Mouse (Mus musculus) mesoderm, embryonic 11.5 days (tissue): ENCODE results near the gene Spo11.

Experiments
- DNase-seq: peaks from one replicate; pipeline ENCODE4 v3.0.0-alpha.2; 2012; ENCODE audit warnings: low read depth, low spot score

The Spo11 gene

DNA sequence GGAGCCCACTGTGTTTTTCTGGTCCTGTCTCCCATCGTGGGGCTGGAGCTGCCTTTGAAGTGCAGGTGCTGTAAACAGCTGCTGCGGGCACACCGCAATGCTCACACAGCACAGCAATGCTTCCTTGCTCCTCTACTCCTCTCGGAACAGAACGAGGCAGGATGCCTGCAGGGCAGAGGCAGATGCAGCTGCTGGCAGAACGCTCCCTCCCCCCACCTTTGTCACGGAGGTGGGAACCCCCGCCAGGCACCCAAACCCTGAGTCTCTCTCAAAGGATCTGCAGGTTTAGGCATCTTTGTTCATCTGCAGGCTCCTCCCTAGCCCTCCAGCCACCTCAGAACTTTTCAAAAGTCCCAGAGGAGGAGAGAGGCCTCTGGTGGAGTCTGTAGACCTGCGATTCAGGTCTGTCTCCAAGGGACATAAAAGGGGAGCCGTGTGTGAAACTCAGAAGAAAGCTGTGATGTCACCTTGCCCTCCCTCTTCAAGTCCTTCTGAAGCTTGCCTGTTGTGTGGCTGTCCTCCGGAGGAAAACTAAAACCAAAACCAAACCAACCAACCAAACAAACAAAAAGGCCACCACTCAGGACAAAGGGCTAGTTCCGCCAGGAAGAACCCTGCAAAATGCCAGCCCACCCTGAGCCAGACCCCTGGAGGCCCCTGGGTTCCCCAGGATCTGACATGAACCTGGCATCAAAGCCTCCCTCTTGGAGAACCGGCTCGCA is at the start of gene Spo11:
Spo11 (plus strand) TSS at position 292 of the 722 bp plus-strand sequence.
- no peak for DNase-seq

DNA sequence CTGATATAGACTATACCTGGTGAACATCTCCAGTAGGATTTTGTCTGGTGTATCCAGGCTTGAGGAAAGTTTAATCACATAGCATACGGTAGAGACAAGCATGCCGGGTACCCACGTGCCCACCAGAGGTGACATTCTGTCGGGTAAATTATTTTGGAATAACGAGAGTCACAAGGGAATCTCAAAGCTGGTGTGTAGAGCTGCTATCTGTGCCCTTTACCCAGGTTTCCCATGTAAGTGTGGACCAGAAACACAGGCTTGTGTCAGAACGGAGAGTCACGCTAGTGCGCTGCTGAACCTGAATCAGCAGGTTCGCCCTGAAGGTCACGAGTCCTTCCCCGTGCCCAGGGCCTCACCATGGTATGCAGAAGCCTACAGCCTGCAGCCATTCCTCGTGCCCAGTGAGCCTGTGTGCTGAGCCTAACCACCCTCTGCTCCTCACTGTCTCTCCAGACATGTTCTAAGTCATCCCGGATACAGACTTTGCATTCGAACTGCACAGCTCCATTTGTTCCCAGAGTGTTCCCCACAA is 47.5 kb upstream of the Spo11 start:
- no peak for DNase-seq

DNA sequence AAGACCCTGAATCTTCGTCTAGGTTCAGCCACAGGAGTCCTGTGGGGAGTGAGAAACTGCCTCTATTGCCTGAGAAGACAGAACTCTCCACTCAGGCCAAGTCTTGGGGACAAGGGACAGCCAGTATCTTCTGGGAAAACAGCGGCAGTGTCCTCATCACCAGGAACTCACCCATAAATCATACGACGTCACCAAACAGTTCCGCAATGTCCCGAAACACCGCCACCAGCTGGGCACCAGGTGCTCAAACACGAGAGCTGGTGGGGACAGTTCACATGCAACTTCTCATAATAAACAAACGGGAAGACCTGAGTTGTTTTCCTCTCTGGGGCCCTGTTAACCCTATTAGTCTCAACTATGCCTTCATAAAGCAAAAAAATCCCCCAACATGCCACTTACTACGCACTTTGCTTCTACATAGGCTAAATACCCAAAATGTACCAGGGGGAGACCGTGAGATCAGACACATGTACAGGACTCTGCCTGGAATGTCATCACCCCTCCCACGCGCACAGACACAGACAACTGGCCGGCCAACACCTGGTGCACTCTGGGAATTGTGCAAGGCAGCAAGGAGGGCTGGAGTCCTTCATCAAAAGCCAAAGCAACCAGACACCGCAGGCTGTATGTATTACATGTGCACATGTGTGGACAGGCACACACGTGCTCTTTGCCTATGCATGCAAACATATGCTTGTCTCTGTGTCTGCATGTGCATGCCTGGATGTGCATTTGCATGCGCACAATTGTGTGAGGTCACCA is 46.2 kb upstream of the Spo11 start:
- no peak for DNase-seq

DNA sequence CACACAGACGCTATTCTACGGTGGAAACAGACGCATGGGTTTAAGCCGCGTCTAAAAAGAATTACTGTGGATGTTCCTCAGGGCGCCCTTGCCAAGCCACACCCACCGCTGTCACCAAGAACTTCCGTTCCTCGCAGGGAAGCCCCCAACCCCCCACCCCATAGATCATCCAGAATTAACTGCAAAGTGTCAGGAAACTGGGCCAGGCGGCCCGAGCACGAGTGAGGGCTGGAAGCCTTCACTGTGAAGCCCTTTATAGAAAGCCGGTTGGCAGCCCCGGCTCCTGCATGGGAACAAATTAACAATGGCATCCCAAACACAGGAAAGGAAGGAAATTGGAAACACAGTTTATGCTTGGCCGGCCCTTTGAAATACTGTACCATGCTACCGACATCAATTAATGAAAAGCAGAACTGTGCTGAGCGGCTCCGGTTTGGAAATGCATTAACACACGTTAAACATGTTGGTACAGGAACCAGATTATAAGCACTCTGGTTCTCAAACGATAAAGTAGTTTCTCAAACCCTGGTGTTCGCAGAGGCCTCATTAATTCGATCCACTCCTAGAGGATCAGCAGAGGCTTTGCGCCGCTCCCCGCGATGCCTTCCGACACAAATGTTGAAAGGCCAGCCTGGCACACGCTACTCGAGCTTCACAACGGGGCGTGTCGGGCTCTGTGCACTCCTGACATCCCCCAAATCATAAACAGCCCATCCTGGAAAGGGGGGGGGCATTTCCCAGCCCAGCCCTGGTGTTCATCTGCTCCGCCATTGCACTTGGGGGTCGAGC is 43.7 kb upstream of the Spo11 start:
- peak; percentile 75 for DNase-seq

DNA sequence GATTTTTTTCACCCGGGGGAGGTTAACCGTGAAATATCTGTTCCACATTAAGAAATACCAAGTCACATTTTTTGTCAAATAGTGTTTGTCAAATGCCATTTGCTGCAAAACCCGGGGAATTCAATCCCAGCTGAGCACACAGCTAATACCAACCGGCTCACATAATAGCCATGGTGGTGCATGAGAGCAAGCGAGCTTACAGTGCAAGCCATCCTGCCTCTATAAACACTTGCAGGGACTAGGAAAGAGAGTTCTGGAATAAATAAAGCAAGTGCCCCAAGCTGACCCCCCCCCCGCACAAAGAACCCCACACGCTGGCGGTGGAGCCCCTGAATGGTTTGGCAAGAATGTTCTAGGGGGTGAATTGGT is 43.1 kb upstream of the Spo11 start:
- no peak for DNase-seq

GRCm38 (mm10) chr2:172934891-172935740 is 42.4 kb upstream of the Spo11 start:
- DNase-seq: peak; percentile 78

DNA sequence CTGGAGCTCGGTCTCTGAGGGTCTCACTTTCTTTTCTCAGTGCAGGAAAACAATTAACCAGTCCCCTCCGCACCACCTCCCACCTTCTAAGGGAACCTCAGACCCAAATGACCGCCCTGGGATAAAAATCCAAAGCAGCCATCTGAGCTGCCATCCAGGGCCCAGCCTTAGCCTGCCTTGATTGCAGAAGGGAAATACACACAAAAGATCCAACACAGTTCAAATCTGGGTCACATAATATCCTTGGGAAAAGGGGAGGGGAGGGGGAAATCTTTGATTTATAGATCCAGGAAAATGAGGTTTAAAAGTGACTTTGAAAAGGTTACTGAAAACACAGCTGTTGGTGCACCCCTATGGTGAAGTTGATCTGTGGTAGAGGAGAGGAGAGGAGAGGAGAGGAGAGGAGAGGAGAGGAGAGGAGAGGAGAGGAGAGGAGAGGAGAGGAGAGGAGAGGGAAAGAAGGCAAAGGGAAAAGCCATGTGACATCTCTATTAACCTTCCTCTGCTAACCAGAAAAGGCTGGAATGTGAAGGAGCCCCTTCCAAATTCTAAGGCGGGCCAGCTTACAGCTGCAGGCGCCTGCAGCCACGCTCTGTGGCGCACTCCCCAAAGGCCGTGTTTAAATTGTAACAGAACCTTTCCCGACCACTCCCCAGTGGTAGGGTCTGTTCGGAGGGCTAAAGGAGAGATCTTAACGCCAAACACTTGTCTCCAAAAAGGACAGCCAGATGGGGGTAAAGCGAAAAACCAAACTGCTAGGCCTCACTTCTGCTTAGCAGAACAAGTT is 41.5 kb upstream of the Spo11 start:
- peak; percentile 58 for DNase-seq

GRCm38 (mm10) chr2:172936844-172937243 is 40.7 kb upstream of the Spo11 start:
- no peak for DNase-seq

DNA sequence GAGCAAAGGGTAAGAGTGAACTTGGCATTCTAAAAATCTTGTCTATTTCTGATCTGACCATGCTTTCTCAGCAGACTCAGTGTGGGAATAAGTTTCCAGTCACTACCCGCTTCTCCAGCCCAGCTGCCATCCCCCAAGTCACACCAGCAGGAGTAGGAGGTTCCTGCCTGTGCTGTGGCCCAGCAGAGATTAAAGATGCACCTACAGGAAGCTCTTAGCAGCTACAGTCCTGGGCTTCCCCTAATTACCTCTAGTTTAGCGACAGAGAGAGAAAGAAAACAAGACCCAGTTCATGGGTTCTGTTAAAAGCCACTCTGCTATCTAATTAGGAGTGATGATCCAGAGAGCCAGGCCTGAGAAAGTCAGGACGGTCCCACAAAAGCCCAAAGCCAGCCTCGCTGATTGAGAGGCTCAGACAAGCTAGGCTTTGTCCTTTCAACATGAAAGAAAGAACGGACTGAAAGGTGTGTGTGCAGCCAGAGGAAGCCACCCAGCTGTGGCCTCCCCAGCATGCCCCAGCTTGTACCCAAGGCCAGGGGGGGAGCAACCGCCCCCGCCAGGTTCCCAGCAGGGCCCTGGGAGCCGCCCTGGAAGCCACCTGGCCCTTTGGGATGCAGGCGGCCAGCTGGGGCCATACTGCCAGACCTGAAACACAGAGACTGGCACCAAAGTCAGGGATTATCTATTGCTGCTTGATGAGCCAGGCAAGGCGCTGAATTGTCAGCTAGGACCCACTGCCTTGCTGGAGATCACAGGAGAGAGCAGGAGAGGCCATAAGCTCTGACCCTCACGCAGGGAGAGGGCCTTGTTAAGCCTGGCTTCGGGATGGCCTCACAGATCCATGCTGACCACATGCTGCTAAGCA is 39.9 kb upstream of the Spo11 start:
- no peak for DNase-seq

- DNase-seq: no peak
Observed at GRCm38 (mm10) chr2:172938761-172939638, 38.5 kb upstream of the Spo11 start.

DNA sequence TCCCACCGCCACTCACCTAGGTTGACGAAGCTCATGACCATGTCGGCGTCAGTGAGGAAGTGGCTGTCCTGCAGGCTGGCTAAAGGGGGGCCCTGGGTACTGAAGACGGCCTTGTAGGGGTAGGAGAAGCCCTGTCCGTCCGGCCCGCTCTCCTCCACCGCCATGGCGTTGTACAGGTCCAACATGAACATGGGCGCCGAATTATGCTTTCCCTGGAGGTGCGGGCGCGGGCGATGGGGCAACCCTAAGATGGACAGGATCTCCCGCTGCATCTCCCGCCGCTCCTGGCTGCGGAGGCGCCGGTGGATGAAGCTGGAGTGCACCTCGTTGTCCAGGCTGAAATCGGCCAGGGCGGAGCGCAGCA is 37.9 kb upstream of the Spo11 start:
- DNase-seq: no peak

DNA sequence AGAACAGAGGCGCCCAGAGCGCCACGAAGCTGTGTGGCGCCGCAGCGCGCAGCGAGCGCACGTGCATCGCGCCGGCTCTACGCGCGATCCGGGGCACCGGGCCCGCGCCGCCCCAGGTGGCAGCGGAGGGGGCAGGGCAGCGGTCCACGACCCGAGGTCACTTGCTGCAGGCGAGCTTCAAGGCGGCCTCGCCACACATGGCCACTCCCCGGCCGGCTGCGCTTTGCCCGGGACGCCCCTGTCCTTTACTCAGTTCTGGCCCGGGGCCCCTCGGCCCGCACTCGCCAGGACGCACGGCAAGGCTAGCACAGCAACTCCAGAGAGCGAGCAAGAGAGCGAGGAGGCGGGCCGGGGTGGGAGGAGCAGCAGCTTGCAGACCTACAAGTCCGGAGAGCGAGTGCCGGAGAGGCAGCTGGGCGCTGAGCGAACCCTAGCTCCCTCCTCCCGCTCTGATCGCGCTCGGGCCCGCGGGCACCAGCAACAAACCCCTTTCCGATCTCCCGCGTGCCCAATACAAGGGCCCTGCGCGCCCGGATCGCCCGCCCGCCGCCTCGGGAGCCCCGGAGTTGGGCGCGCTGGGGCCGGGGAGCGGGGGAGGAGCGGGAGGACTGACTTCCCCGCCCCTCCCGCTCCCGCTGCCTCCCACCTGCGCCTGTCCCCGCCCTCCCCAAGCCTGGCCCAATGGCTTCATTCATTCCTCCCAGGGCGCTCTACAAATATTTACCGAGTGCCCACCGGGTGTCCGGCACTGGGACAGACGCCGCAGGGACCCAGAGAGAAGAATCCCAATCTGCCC is 37.3 kb upstream of the Spo11 start, which contains the start of gene Bmp7:
Bmp7 (minus strand) TSS at position 319 of the 796 bp plus-strand sequence.
- peak; percentile 84 for DNase-seq

DNA sequence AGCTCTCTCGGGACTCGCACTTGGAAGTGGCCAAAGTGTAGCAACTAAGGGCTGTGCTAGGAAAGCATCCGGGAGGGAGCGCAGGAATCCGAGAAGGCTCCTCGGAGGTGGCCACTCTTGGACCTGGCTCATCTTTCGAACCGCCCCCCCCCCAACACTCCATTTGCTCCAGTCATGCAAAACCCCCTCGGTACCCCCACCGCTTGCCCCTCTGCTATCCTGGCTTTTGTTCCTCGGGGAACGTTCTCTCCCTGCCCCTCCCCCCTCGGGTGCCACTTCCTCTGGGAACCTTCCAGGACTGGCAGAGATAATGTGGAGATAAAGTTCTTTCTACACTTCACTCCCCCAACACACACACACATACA is 36.7 kb upstream of the Spo11 start:
- no peak for DNase-seq

GRCm38 (mm10) chr2:172949051-172949450 is 28.4 kb upstream of the Spo11 start:
- no peak for DNase-seq

GRCm38 (mm10) chr2:172950119-172950676 is 27.3 kb upstream of the Spo11 start:
- no peak for DNase-seq

DNA sequence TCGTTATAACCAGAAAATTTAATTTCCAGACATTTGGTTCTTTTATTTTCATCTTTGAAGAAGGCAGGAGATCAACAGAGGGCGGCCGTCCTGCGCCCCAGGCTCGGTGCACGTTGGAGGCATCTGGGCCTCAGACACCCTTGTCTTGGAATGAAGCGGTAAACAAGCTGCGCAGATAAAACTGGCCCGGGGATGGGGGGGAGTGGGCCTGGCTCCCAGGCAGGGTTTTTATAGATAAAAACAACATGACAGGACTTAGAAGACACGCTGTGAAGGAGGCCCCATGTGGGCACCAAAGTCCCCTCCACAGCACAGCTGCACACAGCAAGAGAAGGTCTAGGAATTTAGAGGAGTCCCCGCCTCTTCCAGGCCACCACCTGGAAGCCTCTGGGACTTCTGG is 26.8 kb upstream of the Spo11 start:
- DNase-seq: no peak

DNA sequence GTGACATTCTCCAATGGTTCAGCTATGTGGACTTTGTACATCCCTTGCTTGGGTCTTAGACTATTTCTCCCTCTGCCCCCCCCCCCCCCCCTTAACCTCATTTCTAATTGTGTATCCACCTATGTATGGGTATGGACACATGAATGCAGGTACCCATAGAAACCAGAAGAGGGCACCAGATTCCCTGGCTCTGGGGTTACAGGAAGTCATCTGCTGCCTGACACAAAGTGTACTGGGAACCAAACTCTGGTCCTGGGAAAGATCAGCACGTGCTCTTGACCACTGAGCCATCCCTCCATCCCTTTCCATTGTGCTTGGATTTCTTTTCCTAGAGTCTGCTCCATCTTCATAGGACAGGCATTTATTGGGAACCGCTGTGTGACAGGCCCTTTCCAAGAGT is 25.5 kb upstream of the Spo11 start:
- DNase-seq: no peak
